Mouse (Mus musculus): ENCODE data around the gene Hdac8. TPM values are rescaled to one million over a fixed set of nuclear protein-coding genes. Genes with fewer than 3 reads are reported as not detected.

The Hdac8 gene
- total RNA-seq, 2 experiments from 2014 or later = 4.0 to 6.0 TPM

Other genes starting within 250 kb of the Hdac8 start
- gene Phka1, start 138.9 kb upstream of the Hdac8 start, total RNA-seq (2015) = 1.7 and 3.0 TPM in 2 replicates
- 2.9 and 3.5 TPM in 2 replicates for gene Phka1, start 138.9 kb upstream of the Hdac8 start, total RNA-seq (2017)
- not detected in 2 replicates for gene Gm3880, start 181.6 kb upstream of the Hdac8 start, total RNA-seq (2015)
- not detected in 2 replicates for gene Gm3880, start 181.6 kb upstream of the Hdac8 start, total RNA-seq (2017)
- not detected in 2 replicates for gene Gm9112, start 202.3 kb upstream of the Hdac8 start, total RNA-seq (2015)
- not detected in 2 replicates for gene Gm9112, start 202.3 kb upstream of the Hdac8 start, total RNA-seq (2017)
- not detected in 2 replicates for gene Dmrtc1b, start 202.5 kb upstream of the Hdac8 start, total RNA-seq (2015)
- not detected in 2 replicates for gene Dmrtc1b, start 202.5 kb upstream of the Hdac8 start, total RNA-seq (2017)

All from megakaryocyte, adult 5-6 weeks (primary cell).